Mouse (Mus musculus) thymus, postnatal 0 days (tissue): ENCODE results near the gene Wrap73. TPM values are rescaled to one million over a fixed set of nuclear protein-coding genes. Genes with fewer than 3 reads are reported as not detected.
A peak's percentile ranks its signal among the peaks of the same experiment; 100 is the strongest.

Experiments
- DNase-seq: peaks from one replicate; pipeline ENCODE4 v3.0.0-alpha.2; 2015; ENCODE audit warnings: low spot score
- polyA plus RNA-seq: library from polyadenylated mRNA; unstranded; fragments of >200 nt; fragmentation: Nextera tagmentation; extraction: Ambion mirVana; gene quantifications from 2 replicates; pipeline ENCODE4 v1.2.1, GENCODE M21; 2015

Wrap73 gene
- polyA plus RNA-seq, 1 experiment from 2014 or later = 38.8 TPM

DNA sequence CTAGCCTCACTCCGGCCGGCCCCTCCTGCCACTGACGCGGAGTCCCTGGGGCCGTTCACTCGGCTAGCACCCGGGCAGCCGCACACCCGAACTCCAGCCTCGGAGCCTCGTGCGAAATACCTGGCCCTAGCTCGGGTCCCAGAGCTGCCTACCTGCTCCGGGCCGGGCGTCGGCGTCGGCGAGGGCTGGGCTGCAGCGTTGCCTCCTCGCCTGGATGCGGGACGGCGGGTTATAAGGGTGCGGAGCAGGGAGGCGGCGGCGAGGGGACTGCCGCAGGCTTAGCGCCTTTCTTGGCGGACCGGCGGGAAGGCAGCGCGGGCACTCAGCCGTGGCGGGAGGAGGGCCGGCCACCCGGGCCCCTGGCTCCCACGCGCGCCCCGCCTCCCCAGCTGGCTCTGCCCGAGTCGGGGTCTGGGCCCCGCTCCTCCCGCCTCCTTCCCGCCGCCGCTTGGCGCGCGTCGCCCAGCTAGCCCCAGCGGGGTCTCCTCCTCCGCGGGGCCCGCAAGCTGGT is 2.4 kb upstream of the Wrap73 start:
- DNase-seq = no peak

DNA sequence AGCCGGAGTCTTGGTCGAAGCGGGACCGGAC is 2.2 kb upstream of the Wrap73 start, which contains the start of gene Trp73:
Trp73 (minus strand) TSS at position 27 of the 31 bp plus-strand sequence.
- DNase-seq = no peak

DNA sequence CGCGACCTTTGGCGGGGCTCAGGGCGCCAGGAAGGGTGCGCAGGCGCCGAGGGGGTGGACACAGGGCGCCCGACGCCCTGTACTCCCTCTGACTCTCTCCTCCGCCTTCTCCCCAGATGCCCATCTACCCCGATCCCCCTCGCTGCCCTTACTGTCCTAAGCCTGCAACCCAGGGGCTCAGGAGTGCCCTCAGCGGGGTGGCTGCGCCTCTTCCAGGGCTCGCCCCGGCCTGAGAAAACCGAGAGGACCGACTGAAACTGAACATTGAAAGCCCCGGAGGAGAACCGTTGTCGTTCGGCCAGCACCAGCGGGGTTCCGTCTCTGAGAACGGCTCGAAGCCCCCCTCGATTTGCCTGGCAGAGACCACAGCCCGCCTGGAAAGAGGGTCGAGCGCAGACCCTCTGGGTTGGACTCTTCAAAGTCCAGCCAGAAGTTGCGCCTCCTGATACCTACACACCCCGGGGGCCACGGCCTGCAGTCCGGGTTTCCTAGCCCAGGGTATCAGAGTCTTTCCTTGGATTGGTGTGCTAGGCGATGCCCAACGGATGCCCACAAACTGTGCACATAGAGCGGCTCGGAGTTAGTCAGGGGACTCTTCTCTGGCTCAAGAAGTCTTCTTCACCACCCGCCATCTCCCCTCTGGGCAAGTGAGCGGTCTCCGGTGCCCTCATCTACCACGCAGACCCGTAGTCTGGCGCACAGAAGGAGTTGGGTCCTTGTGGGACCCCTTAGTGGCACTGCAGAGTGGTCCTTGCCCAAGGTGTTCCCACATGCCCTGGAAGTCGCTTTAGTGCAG is 1.8 kb upstream of the Wrap73 start:
- no peak for DNase-seq

DNA sequence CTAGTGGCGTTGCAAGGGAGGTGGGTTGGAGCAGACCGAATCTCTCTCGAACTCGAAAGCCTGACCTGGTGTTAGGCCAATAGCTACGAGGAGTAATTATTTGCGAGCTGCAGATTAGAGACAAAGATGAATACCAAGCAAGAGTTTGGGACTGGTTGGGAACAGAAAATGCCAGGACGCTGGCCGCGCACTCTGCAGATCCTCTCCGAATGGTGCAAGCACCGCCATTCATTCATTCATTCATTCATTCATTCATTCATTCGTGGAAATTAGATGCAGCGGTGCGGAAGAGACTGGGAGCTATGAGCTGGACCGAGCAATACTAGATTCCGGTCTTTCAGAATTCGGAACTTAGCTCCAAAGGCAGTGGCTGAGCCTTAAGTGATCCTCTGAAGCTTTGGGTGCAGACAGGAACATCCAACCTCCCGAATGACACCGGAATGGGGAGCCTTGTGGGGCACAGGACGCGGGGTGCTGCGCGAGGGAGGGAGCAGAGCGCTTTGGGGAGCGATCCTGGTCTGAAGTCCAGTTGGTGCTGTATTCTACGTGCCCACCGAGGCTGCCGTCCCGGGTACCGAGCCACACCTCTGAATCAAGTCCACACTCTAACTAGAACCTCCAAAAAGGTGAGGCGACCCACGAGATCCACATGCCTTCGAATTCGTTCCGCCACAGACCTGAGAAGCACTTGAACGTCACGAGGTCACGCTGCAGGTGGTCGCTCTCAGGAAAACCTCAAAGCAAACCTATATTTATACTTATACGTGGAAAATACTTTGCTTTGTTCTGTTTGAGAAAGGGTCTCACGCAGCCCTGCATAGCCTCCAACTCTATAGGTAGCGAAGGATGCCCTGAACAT is 934 bp upstream of the Wrap73 start:
- DNase-seq = no peak

DNA sequence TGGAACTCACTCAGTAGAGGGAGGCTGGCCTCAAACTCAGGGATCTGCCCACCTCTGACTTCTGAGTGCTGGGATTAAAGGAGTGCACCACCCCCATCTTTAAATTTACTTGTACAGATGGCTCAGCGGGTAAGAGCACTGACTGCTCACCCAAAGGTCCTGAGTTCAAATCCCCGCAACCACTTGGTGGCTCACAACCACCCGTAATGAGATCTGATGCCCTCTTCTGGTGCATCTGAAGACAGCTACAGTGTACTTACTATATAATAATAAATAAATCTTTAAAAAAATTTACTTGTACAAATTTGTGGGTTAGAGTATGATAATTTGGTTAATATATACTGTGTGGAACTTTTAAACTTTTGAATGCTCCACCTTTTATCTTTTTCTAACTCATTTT is 2.5 kb downstream of the Wrap73 start:
- no peak for DNase-seq

DNA sequence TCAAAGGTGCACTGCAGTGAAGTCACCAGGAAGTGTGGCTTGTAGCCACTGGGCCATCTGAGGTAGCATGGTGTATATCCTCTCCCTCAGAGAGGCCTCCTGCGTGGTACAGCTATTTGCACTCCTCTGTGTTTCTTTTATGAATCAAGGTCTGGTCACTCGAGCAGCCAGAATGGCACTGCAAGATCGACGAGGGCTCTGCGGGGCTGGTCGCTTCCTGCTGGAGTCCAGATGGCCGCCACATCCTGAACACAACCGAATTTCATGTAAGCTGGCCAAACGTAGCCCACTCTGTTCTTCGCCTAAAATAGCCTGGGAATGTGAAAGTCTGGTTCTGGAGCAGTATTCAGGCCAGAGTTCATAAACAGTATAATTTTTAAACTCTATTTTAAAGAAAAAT is 4.2 kb downstream of the Wrap73 start:
- DNase-seq = no peak

DNA sequence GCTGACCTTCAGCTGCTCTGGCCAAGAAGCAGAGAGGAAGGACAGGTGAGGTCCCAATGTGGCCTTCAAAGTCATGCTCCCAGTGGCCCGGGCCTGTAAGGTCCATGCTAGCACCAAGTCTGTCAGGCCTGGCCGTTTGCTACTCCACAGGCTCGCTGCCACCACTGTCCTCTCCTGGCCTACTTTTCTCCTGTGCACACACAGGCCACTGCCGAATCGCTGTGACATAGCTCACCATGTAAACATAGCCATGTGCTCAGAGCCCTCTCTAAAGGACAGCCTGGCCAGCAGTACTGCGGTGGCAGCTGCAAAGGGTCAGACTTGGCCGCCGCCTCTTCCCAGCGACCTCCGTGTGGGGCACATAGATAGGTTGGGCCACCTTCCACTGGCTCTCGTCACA is 11.9 kb downstream of the Wrap73 start:
- no peak for DNase-seq

DNA sequence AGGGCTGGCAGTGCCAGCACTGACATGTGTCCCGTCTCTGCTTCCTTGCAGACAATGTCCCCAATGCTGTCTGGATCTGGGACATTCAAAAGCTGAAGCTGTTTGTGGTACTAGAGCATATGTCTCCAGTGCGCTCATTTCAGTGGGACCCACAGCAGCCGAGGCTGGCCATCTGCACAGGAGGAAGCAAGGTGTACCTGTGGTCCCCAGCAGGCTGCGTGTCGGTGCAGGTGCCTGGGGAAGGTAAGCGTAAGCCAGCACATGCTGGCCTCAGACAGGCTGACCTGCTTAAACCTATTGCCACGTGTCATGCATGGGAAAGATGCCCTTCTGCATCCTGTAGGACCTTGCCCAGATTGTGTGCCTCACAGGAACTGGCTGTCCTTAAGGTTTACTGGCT is 13.9 kb downstream of the Wrap73 start:
- no peak for DNase-seq

DNA sequence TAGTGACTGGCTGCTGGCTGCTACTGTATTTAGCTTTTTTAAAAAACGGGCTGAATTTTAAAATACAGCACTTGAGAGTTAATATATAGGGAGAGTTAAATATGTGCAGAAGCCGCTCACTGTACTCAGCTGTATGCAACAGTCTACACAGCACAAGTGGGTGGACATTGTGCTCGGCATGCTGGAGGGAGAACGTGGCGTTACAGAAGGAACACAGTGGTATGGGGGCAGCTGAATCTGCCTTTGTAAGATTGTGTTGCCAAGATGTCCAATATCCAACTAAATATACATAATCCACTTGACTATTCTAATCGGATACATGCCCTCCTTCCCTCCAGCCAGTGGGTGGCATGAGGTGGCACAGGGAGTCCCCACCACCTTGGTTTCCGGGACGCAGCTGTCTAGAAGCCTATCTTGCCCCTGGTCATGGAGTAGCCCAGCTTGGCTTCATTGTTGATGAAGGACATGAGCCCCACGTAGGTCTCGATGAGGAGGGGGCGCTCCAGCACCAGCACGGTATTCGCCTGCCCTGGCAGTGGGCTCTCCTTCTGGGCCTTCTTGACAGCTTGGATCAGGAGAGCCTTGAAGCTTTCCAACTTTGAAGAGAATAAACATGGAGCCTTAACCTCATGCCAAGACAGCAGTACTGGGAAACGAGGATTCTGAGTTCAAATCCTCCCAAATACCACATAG is 15.9 kb downstream of the Wrap73 start:
- no peak for DNase-seq

DNA sequence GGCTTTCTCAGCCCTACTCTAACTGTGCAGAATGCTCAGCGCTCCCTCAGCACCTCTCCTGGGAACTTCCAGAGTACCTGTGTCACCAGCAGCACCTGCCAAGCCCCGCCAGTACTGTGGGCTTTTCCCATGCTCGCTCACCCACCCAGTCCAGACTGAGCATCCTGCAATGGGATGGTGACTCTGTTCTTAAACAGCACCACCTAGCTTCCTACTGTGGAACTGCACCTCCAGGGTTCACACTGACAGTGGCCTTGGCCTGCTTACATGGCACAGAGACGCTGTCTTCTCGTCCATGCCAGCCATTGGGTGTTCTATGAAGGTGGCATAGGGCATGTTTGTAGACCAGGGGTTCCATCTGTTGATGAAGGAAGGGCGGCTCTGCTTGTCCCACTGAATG is 16.8 kb downstream of the Wrap73 start:
- DNase-seq = peak; percentile 89

DNA sequence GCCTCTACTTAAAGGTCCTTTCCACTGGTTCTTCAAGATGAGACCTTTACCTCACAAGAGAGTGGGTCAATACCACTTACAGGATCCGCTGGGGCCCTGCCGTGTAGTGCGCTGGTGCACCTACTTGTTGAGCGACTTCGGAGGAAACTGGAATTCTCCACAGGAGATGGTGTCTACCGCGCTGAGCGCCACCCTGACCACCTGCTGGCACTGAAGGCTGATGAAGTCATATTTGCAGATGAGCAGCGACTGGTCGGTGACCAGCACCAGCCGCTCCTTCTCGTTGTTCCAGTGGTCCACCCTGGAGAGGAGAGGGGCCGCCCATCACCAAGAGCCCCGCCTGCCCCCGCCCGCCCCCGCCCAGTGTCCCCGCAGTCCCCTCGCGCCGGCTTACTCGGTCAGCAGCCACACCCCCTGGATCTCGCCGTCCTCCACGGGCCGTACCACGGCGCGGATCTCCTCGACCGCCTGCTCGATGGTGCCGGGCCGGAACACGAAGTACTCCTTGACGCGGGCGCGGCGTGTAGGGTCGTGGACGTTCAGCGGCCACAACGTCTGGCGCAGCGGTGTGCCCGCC is 17.9 kb downstream of the Wrap73 start:
- peak; percentile 38 for DNase-seq

DNA sequence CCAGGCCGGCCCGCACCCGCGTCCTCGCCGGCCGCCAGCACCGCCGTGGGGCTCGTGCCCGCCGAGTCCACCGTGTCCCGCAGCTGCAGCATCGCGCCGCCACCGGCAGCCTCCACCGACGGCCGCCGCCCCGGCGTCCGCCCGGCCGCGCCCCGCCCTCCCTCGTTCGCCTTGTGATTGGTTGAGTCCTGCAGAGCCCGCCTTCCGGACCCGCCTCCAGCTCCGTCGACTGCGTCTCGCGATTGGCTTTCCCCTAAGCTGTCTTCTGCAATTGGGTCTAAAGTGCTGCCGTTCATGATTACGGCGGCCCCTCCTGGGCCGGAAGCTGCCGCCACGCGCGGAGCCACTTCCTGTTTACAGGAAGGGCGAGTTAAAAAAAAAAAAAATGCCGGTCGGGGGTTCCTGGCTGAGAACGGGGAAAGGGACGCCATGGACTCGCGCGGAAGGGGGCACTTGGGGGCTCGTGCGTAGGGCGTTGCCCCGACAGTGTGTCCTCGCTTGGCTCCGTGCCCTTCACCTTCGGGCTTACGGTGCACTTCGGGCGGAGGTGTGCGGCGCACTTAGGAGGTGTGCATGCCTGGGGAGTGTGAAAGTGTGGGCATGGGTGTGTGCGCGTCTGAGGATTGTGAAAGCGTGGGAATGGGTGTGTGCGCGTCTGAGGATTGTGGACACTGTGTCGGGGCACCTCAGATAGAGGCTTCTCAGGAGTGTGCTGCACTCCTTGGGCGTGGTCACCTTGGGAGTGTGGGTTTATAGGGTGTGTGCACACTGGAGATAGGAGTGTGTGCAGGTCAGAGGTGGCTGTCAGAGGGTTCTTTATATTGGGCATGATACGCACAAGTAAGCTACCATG is 18.6 kb downstream of the Wrap73 start, which contains the start of gene Tprgl:
Tprgl (minus strand) TSS at position 129 of the 853 bp plus-strand sequence.
- peak; percentile 97 for DNase-seq

DNA sequence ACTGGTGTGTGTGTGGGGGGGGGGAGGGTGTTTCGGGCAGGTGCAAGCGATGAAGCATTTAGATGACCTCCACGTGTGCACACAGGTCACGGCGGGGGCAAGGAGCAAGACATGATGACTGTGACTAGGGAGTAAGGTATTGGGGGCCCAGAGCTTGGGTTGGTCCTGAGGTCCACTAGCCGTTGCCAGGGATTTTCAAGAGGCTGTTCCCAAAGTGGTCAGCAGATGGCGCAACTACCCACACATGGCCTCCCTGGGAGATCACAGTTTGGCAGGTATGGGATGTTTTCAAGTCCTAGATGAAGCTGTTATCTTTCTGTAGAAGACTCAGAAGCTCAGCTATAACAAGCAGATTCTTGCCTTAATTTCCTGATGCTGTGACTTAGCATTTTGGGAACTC is 21.1 kb downstream of the Wrap73 start:
- peak; percentile 65 for DNase-seq

DNA sequence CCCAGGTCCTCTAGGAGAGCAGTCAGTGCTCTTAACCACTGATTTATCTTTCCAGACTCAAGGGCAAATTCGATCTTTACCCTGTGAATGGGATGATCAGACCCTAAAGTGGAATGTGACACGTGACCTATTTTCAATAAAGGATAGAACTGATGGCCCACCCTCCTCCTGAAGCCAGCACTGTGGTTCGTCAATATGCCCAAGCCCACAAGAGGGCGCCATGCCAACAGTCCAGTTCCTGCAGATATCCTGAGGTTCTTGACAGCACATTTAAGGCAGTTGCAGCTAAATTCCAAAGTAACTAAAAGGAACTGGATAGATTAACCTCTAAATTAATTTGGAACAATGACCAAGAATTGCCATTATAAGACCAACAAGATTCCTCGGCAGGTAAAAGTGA is 24.9 kb downstream of the Wrap73 start:
- peak; percentile 43 for DNase-seq

DNA sequence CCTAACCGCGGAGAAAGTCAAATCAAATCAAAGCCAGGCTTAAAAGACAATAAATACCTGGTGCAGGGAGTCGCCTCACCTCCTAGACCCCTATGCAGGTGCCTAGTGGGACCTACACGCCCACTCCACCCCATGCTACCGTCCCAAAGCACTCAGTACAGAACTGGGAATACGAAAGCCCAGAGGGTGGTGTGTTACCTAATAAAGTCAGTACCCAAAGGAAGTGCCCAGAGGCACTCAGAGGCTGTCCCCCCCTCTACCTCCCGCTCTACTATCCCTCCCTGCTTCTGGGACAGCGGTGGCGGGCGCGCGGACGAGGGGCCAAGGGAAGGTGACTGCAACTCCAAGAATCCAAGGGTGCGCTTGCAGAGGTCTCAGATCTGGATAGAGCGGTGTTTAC is 27.8 kb downstream of the Wrap73 start:
- DNase-seq = no peak

DNA sequence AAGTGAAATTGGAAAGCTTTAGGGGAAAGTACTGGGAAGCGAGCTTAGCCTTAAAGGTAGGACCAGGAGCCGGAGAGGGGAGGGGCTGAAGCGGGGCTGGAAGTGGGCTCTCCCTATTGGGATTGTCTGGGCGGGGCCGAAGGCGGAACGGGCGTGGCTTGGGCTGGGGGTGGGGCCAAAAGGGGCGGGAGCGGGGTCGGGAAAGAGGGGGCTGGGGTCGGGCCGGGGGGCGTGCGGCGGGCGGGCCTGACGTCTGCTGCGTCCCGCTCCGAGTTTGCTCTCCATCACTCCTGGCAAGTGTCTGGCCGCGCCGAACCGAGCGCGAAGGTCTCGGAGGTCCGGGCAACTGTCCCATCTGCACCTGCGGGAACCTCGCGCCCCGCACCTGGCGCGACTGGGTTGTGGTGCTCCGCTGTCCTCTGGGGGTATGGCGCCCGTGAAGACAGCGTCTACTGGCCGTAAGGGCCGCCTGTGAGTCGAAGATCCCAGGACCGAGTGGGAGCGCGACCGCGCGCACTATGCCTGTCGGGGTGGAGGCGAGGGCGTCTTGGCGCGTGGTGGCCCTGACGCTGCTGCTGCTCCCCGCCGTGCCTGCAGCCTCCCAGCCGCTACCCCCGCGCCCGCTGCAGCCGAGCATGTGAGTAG is 28.5 kb downstream of the Wrap73 start, which contains the start of gene Megf6:
Megf6 (plus strand) TSS at position 225 of the 645 bp plus-strand sequence.
- no peak for DNase-seq

DNA sequence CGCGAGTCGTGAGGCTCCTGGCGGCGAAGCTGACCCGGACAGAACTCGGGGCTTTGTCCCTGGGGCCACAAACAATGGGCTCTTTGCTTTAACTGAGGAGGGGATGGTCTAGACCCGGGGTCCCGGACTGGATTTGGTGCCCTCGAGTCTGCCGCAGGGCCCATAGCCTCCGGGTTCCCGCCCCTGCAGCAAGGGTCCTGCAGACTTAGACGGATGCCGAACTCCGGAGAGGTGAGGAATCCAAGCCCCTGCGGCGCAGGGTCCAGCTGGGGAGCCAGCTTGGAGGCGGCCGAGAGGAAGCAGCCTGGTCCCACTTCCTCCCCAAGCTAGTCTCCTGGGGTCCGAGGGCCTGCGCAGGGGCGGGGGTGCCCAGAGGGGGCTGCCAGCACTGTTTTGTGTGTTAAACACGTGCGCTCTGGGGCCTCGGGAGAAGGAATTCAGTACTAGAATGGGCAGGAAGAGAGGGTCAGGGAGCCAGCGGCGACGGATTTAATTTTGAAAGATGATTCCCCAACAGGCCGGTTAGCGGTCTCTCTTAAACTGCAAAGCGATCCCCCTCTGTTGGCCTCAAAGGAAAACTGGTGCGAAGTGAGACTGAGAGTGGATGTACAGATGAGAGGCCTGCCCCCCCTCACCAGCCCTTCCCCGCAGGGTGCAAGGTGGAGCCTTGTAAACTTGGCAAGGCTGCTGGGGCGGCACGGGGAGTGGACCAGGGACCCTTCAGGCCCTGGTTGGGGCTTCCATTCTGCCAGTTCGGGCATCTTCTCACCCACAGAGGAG is 29.2 kb downstream of the Wrap73 start:
- DNase-seq = no peak

DNA sequence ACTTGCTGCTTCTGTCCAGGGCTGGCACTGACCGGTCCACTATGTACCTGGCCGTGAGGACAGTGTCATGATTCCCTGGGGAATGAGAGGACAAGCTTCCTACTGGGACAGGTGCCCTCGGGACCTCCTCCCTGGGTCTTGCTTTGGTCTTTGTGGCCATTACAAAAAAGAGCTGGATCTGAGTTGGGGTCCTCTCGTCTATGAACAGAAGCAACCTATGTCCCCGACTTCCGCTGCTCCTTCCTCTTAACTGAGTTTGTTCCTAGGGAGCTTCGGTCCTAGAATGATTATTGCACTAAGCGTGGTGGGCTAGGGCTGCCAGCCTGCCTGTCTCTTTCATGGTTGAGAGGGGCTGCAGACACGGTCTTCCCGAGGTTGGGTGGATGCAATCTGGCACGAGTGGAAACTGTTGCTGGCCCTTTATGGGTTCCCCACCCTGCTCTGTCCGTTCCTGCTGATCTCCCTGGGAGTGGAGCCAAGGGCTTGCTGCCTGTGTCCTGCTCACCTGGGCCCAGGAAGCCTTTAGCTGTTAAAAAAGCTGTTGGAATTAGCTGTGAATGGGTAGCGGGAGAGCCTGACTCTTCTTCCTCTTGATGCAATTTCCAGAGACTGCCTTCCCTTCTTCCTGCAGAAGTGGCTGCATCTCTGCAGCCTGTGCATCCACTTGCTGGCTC is 29.9 kb downstream of the Wrap73 start:
- DNase-seq = no peak

DNA sequence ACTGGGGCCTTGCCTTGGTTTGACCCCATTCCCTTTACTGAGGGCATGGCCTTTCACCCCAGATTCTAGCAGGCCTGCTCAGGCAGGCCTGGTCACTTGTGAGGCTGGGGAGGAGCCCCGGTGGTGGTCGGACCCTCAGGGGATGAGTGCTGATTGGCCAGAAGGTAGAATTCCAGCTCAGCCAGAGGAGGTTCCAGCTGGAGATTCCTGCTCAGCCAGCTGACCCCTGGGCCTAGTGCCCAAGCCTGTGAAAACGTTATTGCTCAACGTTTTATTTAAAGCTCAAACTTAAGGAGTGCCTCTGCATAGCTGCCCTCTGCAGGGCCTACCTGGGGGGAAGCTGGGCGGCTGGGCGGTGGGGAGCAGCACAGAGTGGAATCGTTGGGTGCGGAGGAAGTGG is 35.1 kb downstream of the Wrap73 start:
- DNase-seq = no peak
